Mouse (Mus musculus) kidney, postnatal 0 days (tissue): Measurements from ENCODE around the gene Casr. TPM values are rescaled to one million over a fixed set of nuclear protein-coding genes. Genes with fewer than 3 reads are reported as not detected.

Experiments
- ATAC-seq: fragments of 200-750 bp; cut with Nextera tagmentation; replicated peaks from 2 replicates; pipeline ENCODE4 v1.8.0; 2017; ENCODE audit warnings: low read depth, moderate number of reproducible peaks, moderate TSS enrichment, moderate library complexity; ENCODE audit not compliant: low FRiP score
- DNase-seq: peaks from one replicate; pipeline ENCODE4 v3.0.0-alpha.2; 2016; ENCODE audit warnings: low spot score
- H3K27ac ChIP-seq: fragments of 300-500 bp; sonication (generic); 2 replicates; pipeline ENCODE4 v1.5.1; 2014; ENCODE audit warnings: mild to moderate bottlenecking
- H3K27me3 ChIP-seq: fragments of 300-500 bp; sonication (generic); 2 replicates; pipeline ENCODE4 v1.6.1; 2014; ENCODE audit warnings: low read length, mixed read lengths; ENCODE audit not compliant: insufficient read depth
- H3K36me3 ChIP-seq: fragments of 300-500 bp; sonication (generic); 2 replicates; pipeline ENCODE4 v1.6.1; 2014; ENCODE audit warnings: low read length, mixed read lengths; ENCODE audit not compliant: insufficient read depth
- H3K4me1 ChIP-seq: fragments of 300-500 bp; sonication (generic); replicated peaks from 2 replicates; pipeline ENCODE4 v1.6.1; 2014; ENCODE audit warnings: antibody characterized with exemption, low read length, mixed read lengths; ENCODE audit not compliant: insufficient read depth
- H3K4me2 ChIP-seq: fragments of 300-500 bp; sonication (generic); 2 replicates; pipeline ENCODE4 v1.6.1; 2014; ENCODE audit warnings: mild to moderate bottlenecking, low read length, moderate library complexity, mixed read lengths
- H3K4me3 ChIP-seq: fragments of 300-500 bp; sonication (generic); replicated peaks from 2 replicates; pipeline ENCODE4 v1.5.1; 2014; ENCODE audit warnings: low read depth, low read length
- H3K9ac ChIP-seq: fragments of 300-500 bp; sonication (generic); 2 replicates; pipeline ENCODE4 v1.6.1; 2014; ENCODE audit warnings: low read depth, low read length
- H3K9me3 ChIP-seq: fragments of 300-500 bp; sonication (generic); replicated peaks from 2 replicates; pipeline ENCODE4 v1.6.1; 2016; ENCODE audit warnings: low read length, inconsistent platforms, mixed read lengths
- CTCF ChIP-seq: IDR thresholded peaks from 2 replicates; pipeline ENCODE4 v1.5.1; 2016; ENCODE audit warnings: antibody characterized with exemption, low read depth, mild to moderate bottlenecking, moderate library complexity
- WGBS: fragments of 180-500 bp; shearing (Covaris S2); extraction: QIAGEN DNeasy Blood & Tissue Kit; methylation state at CpG from one replicate; pipeline ENCODE4 v1.1.7; 2014; 5-methylcytosine and 5-hydroxymethylcytosine counted together
- polyA plus RNA-seq: library from polyadenylated mRNA; unstranded; fragments of >200 nt; fragmentation: Nextera tagmentation; extraction: Ambion mirVana; gene quantifications from 2 replicates; pipeline ENCODE4 v1.2.1, GENCODE M21; 2015

Casr gene
- polyA plus RNA-seq, 1 experiment from 2014 or later = 4.6 TPM

DNA sequence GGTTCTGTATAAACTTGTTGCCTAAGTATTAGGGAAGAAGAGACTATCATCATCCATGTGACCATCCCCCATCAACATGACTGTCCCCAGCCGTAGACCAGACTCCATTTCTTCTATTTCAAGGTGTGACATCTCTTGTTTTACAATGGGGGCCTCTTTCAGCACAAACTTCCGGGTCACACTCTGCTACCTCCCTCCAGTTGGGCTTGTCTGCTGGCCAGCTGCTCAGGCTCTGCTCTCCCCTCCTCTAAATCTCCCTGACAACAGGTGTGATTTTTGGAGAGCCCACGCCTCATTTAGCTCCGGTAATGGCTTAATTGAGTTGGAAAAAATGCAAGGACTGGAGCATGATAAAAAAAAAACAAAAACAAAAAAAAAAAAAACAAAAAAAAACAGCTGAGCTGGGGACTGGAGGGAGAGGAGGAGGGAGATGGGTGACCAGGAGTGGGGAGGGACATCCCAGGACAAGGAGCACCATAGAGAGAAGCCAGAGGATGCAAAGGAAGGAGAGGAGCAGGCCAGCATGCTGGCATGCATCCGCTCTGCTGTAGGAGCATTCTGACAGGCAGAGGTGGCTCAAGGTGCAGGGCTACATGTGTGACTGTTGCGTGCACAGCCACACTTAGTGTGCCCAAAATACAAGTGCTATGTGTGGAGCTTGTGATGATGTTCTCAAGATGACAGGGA, 35.2 kb downstream of the Casr start:
- no peaks in the 10 kb centered on the region for H3K36me3 ChIP-seq
- peaks cover 2% of the 10 kb centered on the region for H3K4me1 ChIP-seq
- H3K9me3 ChIP-seq = no peaks in the 10 kb centered on the region
- no peak for TF ChIP-seq CTCF
- no peak overlapping the region for H3K4me3 ChIP-seq
- no peak overlapping the region for H3K27ac ChIP-seq
- no peak overlapping the region for H3K4me2 ChIP-seq
- H3K27me3 ChIP-seq = no peaks in the 10 kb centered on the region
- peak; percentile 64 for DNase-seq
- 34% methylated on average over 6 of the region's 6 CpGs for WGBS
- ATAC-seq = peak; percentile 50; the same call in 1 of the 2 replicates
- H3K9ac ChIP-seq = no peak overlapping the region

DNA sequence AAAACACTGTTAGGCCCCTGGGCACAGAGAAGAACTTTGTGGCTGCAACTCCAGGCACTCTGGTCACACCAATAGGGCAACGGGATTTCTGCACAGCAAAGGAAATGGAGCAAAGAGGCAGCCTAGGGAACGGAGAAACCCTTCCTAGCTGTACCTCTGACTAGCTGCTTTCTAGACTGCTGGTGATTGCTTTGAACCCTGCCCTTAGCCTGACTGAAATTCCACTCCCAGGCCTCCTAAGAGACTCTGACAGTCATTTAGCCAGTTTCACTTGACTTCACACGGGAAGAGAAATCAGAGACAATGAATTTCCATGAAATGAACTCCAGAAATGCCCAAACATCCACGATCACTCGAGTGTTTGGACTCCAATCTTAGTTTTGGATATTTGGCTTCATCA, 38.8 kb downstream of the Casr start:
- no peak overlapping the region for H3K27ac ChIP-seq
- peak; percentile 61 for DNase-seq
- 35% methylated on average over 5 of the region's 5 CpGs for WGBS

DNA sequence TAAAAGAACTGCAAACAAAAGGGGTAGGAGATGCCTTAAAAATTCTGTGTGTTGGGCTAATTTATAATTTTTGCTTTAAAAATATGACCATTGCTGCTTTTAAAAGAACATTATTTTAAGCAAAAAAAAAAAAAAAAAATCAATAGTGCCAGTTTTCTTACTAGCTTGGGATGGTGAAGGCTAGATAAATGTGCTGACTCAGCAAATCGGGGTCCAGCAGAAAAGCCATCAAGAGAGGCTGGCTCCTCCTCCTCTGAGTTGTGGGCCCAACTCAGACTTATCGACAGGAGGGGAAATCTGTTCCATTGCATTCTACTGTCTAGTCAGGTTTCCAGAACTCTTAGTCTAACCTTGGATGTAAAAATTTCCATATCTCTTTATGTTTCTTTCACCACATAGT, 45.6 kb downstream of the Casr start:
- Histone ChIP-seq H3K4me3 (no peak overlapping the region), H3K4me1 (no peaks in the 10 kb centered on the region), H3K4me2 (no peak overlapping the region), H3K27me3 (no peaks in the 10 kb centered on the region), H3K36me3 (no peaks in the 10 kb centered on the region), H3K9me3 (no peaks in the 10 kb centered on the region), H3K9ac (no peak overlapping the region), H3K27ac (no peak overlapping the region)
- no peak for DNase-seq
- ATAC-seq = no peak
- no peak for TF ChIP-seq CTCF
- 73% methylated on average over 2 of the region's 2 CpGs for WGBS

More for the DNA sequence above, 38.8 kb downstream of the Casr start:
- TF ChIP-seq CTCF = no peak
- Histone ChIP-seq H3K36me3 (no peaks in the 10 kb centered on the region), H3K9me3 (no peaks in the 10 kb centered on the region), H3K27me3 (no peaks in the 10 kb centered on the region), H3K9ac (no peak overlapping the region), H3K4me2 (no peak overlapping the region), H3K4me3 (no peak overlapping the region), H3K4me1 (no peaks in the 10 kb centered on the region; the same call in none of the 2 replicates)
- ATAC-seq = no peak

DNA sequence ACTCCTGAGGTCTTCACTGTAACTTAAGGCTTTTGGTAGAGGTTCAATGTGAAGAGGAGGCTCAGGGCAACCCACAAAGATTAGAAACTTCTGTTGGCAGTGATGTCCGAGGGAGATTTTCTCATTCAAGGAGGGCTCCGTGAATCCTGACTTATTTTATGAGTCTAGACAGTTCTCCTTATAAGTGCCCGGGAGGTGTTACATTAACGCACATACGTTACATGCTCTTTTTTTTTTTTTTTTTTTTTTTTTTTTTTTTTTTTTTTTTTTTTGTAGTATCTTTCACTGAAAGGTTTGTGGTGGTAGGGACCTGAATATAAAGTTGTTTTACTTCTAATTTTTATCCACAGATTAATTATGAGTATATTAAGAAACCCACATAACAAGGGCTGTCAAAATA, 54.6 kb downstream of the Casr start:
- H3K36me3 ChIP-seq = no peaks in the 10 kb centered on the region
- ATAC-seq (no peak), DNase-seq (no peak)
- H3K4me3 ChIP-seq = no peak overlapping the region
- TF ChIP-seq CTCF = no peak
- H3K9ac ChIP-seq = no peak overlapping the region
- H3K27ac ChIP-seq = no peak overlapping the region
- H3K4me1 ChIP-seq = no peaks in the 10 kb centered on the region
- H3K4me2 ChIP-seq = no peak overlapping the region
- WGBS = 80% methylated on average over 5 of the region's 5 CpGs
- H3K9me3 ChIP-seq = no peaks in the 10 kb centered on the region
- no peaks in the 10 kb centered on the region for H3K27me3 ChIP-seq

DNA sequence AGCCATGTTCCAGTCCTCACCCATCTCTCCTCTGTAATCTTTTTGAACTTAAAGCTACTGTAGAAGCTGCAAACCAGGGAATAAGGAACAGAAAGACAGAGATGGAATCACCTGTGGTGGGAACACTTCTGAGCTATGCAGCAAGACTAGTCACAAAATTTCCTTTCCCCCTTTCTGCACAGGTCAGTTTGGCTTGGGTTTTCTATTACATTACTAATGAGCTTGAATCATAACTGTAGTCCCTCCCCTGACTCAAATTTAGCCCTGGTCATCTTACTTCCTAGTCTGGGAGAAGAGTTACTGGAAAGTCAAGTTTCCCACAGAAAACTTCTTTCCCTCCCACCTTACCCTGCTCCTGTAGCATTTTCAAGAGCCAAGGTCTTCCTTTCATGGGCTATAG, 55.1 kb downstream of the Casr start:
- no peak for ATAC-seq
- no peak for DNase-seq
- Histone ChIP-seq H3K27me3 (no peaks in the 10 kb centered on the region), H3K27ac (no peak overlapping the region), H3K4me1 (no peaks in the 10 kb centered on the region), H3K36me3 (no peaks in the 10 kb centered on the region), H3K9ac (no peak overlapping the region), H3K4me3 (no peak overlapping the region), H3K4me2 (no peak overlapping the region), H3K9me3 (no peaks in the 10 kb centered on the region)
- TF ChIP-seq CTCF = no peak

DNA sequence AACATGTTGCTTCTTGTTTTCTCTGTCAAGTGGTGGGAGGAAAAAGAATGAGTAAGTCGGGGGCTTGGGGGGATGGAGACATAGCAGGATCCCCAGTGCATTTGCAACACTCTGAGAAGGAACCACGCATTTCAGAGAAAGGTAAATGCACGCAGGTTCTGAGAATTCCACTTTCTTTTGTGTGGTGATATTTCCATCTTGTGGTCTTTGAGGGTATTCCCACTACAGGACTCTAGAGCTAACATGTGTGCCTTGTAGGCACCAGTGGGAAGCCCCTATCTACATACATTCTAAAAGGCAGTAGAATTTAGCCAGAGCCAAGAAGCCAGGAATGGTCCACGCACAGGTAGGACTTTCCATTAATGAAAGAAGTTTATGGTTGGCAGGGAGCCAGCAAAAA, 56.0 kb downstream of the Casr start:
- Histone ChIP-seq H3K4me3 (no peak overlapping the region), H3K36me3 (no peaks in the 10 kb centered on the region), H3K4me2 (no peak overlapping the region), H3K9ac (no peak overlapping the region), H3K4me1 (no peaks in the 10 kb centered on the region), H3K9me3 (no peaks in the 10 kb centered on the region), H3K27ac (no peak overlapping the region), H3K27me3 (no peaks in the 10 kb centered on the region)
- TF ChIP-seq CTCF = peak; percentile 57
- ATAC-seq (no peak), DNase-seq (no peak)
- WGBS = 47% methylated on average over 4 of the region's 4 CpGs

DNA sequence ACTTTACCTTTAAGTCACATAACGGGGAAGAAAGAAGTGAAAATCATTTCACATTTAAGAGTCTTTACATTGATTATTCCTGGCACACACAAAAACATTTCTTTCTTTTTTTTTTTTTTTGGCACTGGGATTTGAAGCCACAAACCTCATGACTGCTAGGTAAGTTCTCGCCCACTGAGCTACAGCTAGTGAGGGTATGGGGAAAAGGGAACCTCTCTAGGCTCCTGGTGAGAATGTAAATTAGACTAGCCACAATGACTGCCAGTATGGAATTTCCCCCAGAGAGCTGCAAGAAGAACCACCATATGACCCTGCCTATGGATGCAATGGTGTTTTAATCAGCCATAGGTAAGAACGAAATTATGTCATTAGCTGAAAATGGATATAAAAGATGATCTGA, 56.8 kb downstream of the Casr start:
- H3K27ac ChIP-seq = no peak overlapping the region
- no peaks in the 10 kb centered on the region for H3K36me3 ChIP-seq
- H3K27me3 ChIP-seq = no peaks in the 10 kb centered on the region
- no peak for TF ChIP-seq CTCF
- 86% methylated on average over 3 of the region's 3 CpGs for WGBS
- no peaks in the 10 kb centered on the region for H3K4me1 ChIP-seq
- no peak overlapping the region for H3K4me2 ChIP-seq
- H3K9me3 ChIP-seq = no peaks in the 10 kb centered on the region
- ATAC-seq (no peak), DNase-seq (no peak)
- H3K9ac ChIP-seq = no peak overlapping the region
- H3K4me3 ChIP-seq = no peak overlapping the region
